Mouse (Mus musculus): ENCODE measurements at regions not wholly inside any gene's neighbourhood (a gene's known extent, or its start where the extent isn't known, plus 50 kb on each side); places are given as distances from the start of the nearest gene placed in this dataset.

GRCm38 (mm10) chr5:90000758-90001157 lies 117.6 kb upstream of the Adamts3 start:
- no peak for TF ChIP-seq EP300 (IDR thresholded peaks at IDR 0.05; ENCODE audit: low read depth in 1 of 2, low read length in 2 of 2)
- TF ChIP-seq NRF1 (IDR thresholded peaks at IDR 0.05; ENCODE audit: insufficient read depth, low read depth, low read length, poor library complexity, severe bottlenecking) = no peak

Measured in MEL (cell line).